Mouse (Mus musculus): ENCODE results near the gene Elavl4.

The Elavl4 gene

GRCm38 (mm10) chr4:110266804-110267575, 84.7 kb downstream of the Elavl4 start:
- DNase-seq (ENCODE audit: low spot score in 2 of 2) = no peak

- no peak for DNase-seq (ENCODE audit: low spot score in 2 of 2)
Observed at GRCm38 (mm10) chr4:110264345-110264943, 87.3 kb downstream of the Elavl4 start.

- DNase-seq (ENCODE audit: low spot score in 2 of 2) = no peak
Observed at GRCm38 (mm10) chr4:110257360-110257759, 94.3 kb downstream of the Elavl4 start.

GRCm38 (mm10) chr4:110255617-110256016, 96.1 kb downstream of the Elavl4 start:
- DNase-seq (ENCODE audit: low spot score in 2 of 2) = no peak

GRCm38 (mm10) chr4:110250055-110250454, 101.7 kb downstream of the Elavl4 start:
- DNase-seq (ENCODE audit: low spot score in 2 of 2) = no peak

GRCm38 (mm10) chr4:110242879-110243278, 108.8 kb downstream of the Elavl4 start:
- DNase-seq (ENCODE audit: low spot score in 2 of 2) = no peak

GRCm38 (mm10) chr4:110234554-110234953, 117.2 kb downstream of the Elavl4 start:
- no peak for DNase-seq (ENCODE audit: low spot score in 2 of 2)

- no peak for DNase-seq (ENCODE audit: low spot score in 2 of 2)
Observed at GRCm38 (mm10) chr4:110232327-110232726, 119.4 kb downstream of the Elavl4 start.

GRCm38 (mm10) chr4:110231799-110232198, 119.9 kb downstream of the Elavl4 start:
- no peak for DNase-seq (ENCODE audit: low spot score in 2 of 2)

GRCm38 (mm10) chr4:110229652-110230051, 122.1 kb downstream of the Elavl4 start:
- DNase-seq (ENCODE audit: low spot score in 2 of 2) = no peak

- DNase-seq (ENCODE audit: low spot score in 2 of 2) = no peak
Observed at GRCm38 (mm10) chr4:110229238-110229637, 122.5 kb downstream of the Elavl4 start.

GRCm38 (mm10) chr4:110227621-110228031, 124.1 kb downstream of the Elavl4 start:
- no peak for DNase-seq (ENCODE audit: low spot score in 2 of 2)

GRCm38 (mm10) chr4:110225492-110225891, 126.2 kb downstream of the Elavl4 start:
- no peak for DNase-seq (ENCODE audit: low spot score in 2 of 2)

GRCm38 (mm10) chr4:110218819-110219218, 132.9 kb downstream of the Elavl4 start:
- no peak for DNase-seq (ENCODE audit: low spot score in 2 of 2)

GRCm38 (mm10) chr4:110217553-110217952, 134.2 kb downstream of the Elavl4 start:
- DNase-seq (ENCODE audit: low spot score in 2 of 2) = no peak

GRCm38 (mm10) chr4:110214543-110214942, 137.2 kb downstream of the Elavl4 start:
- DNase-seq (ENCODE audit: low spot score in 2 of 2) = no peak

GRCm38 (mm10) chr4:110213666-110214065, 138.0 kb downstream of the Elavl4 start:
- DNase-seq (ENCODE audit: low spot score in 2 of 2) = no peak

- DNase-seq (ENCODE audit: low spot score in 2 of 2) = no peak
Observed at GRCm38 (mm10) chr4:110210246-110210645, 141.5 kb downstream of the Elavl4 start.

GRCm38 (mm10) chr4:110209613-110210012, 142.1 kb downstream of the Elavl4 start:
- no peak for DNase-seq (ENCODE audit: low spot score in 2 of 2)

GRCm38 (mm10) chr4:110201680-110202079, 150.0 kb downstream of the Elavl4 start:
- no peak for DNase-seq (ENCODE audit: low spot score in 2 of 2)

- DNase-seq (ENCODE audit: low spot score in 2 of 2) = no peak
Observed at GRCm38 (mm10) chr4:110199897-110200296, 151.8 kb downstream of the Elavl4 start.

GRCm38 (mm10) chr4:110198600-110198999, 153.1 kb downstream of the Elavl4 start:
- DNase-seq (ENCODE audit: low spot score in 2 of 2) = no peak

GRCm38 (mm10) chr4:110177263-110177662, 174.4 kb downstream of the Elavl4 start:
- no peak for DNase-seq (ENCODE audit: low spot score in 2 of 2)
